Mouse (Mus musculus) kidney, postnatal 0 days (tissue): Measurements from ENCODE around the gene Lyrm4. TPM values are rescaled to one million over a fixed set of nuclear protein-coding genes. Genes with fewer than 3 reads are reported as not detected.

Experiments
- ATAC-seq: fragments of 200-750 bp; cut with Nextera tagmentation; replicated peaks from 2 replicates; pipeline ENCODE4 v1.8.0; 2017; ENCODE audit warnings: low read depth, moderate number of reproducible peaks, moderate TSS enrichment, moderate library complexity; ENCODE audit not compliant: low FRiP score
- DNase-seq: peaks from one replicate; pipeline ENCODE4 v3.0.0-alpha.2; 2016; ENCODE audit warnings: low spot score
- H3K27ac ChIP-seq: fragments of 300-500 bp; sonication (generic); 2 replicates; pipeline ENCODE4 v1.5.1; 2014; ENCODE audit warnings: mild to moderate bottlenecking
- H3K27me3 ChIP-seq: fragments of 300-500 bp; sonication (generic); 2 replicates; pipeline ENCODE4 v1.6.1; 2014; ENCODE audit warnings: low read length, mixed read lengths; ENCODE audit not compliant: insufficient read depth
- H3K36me3 ChIP-seq: fragments of 300-500 bp; sonication (generic); 2 replicates; pipeline ENCODE4 v1.6.1; 2014; ENCODE audit warnings: low read length, mixed read lengths; ENCODE audit not compliant: insufficient read depth
- H3K4me1 ChIP-seq: fragments of 300-500 bp; sonication (generic); replicated peaks from 2 replicates; pipeline ENCODE4 v1.6.1; 2014; ENCODE audit warnings: antibody characterized with exemption, low read length, mixed read lengths; ENCODE audit not compliant: insufficient read depth
- H3K4me2 ChIP-seq: fragments of 300-500 bp; sonication (generic); 2 replicates; pipeline ENCODE4 v1.6.1; 2014; ENCODE audit warnings: mild to moderate bottlenecking, low read length, moderate library complexity, mixed read lengths
- H3K4me3 ChIP-seq: fragments of 300-500 bp; sonication (generic); replicated peaks from 2 replicates; pipeline ENCODE4 v1.5.1; 2014; ENCODE audit warnings: low read depth, low read length
- H3K9ac ChIP-seq: fragments of 300-500 bp; sonication (generic); 2 replicates; pipeline ENCODE4 v1.6.1; 2014; ENCODE audit warnings: low read depth, low read length
- H3K9me3 ChIP-seq: fragments of 300-500 bp; sonication (generic); replicated peaks from 2 replicates; pipeline ENCODE4 v1.6.1; 2016; ENCODE audit warnings: low read length, inconsistent platforms, mixed read lengths
- CTCF ChIP-seq: IDR thresholded peaks from 2 replicates; pipeline ENCODE4 v1.5.1; 2016; ENCODE audit warnings: antibody characterized with exemption, low read depth, mild to moderate bottlenecking, moderate library complexity
- WGBS: fragments of 180-500 bp; shearing (Covaris S2); extraction: QIAGEN DNeasy Blood & Tissue Kit; methylation state at CpG from one replicate; pipeline ENCODE4 v1.1.7; 2014; 5-methylcytosine and 5-hydroxymethylcytosine counted together
- polyA plus RNA-seq: library from polyadenylated mRNA; unstranded; fragments of >200 nt; fragmentation: Nextera tagmentation; extraction: Ambion mirVana; gene quantifications from 2 replicates; pipeline ENCODE4 v1.2.1, GENCODE M21; 2015

Lyrm4 gene
- polyA plus RNA-seq, 1 experiment from 2014 or later: 36.0 TPM

- 79% methylated on average over 3 of the region's 3 CpGs for whole genome bisulfite sequencing
- Histone ChIP-seq H3K4me2 (no peak overlapping the region), H3K9me3 (no peaks in the 10 kb centered on the region), H3K27me3 (no peaks in the 10 kb centered on the region), H3K27ac (no peak overlapping the region), H3K4me3 (no peak overlapping the region), H3K36me3 (no peaks in the 10 kb centered on the region), H3K4me1 (no peaks in the 10 kb centered on the region), H3K9ac (no peak overlapping the region)
- no peak for ATAC-seq
- no peak for TF ChIP-seq CTCF
- DNase-seq: no peak
Observed at GRCm38 (mm10) chr13:35989329-35989728, 128.0 kb downstream of the Lyrm4 start.

GRCm38 (mm10) chr13:35982985-35983384 lies 134.3 kb downstream of the Lyrm4 start:
- Histone ChIP-seq H3K27me3 (no peaks in the 10 kb centered on the region), H3K9ac (no peak overlapping the region), H3K9me3 (no peaks in the 10 kb centered on the region), H3K4me3 (no peak overlapping the region), H3K4me1 (no peaks in the 10 kb centered on the region), H3K27ac (no peak overlapping the region), H3K4me2 (no peak overlapping the region), H3K36me3 (no peaks in the 10 kb centered on the region)
- DNase-seq: no peak
- TF ChIP-seq CTCF: no peak
- no peak for ATAC-seq
- 87% methylated on average over 6 of the region's 6 CpGs for WGBS

- ATAC-seq (no peak), DNase-seq (no peak)
- Histone ChIP-seq H3K27me3 (no peaks in the 10 kb centered on the region), H3K9ac (no peak overlapping the region), H3K27ac (no peak overlapping the region), H3K4me3 (no peak overlapping the region), H3K4me2 (no peak overlapping the region), H3K9me3 (no peaks in the 10 kb centered on the region), H3K36me3 (no peaks in the 10 kb centered on the region; the same call in 1 of the 2 replicates), H3K4me1 (no peaks in the 10 kb centered on the region)
- 86% methylated on average over 4 of the region's 4 CpGs for WGBS
- no peak for TF ChIP-seq CTCF
Observed at GRCm38 (mm10) chr13:35980471-35980870, 136.9 kb downstream of the Lyrm4 start.

GRCm38 (mm10) chr13:35976912-35977311 lies 140.4 kb downstream of the Lyrm4 start:
- no peaks in the 10 kb centered on the region for H3K27me3 ChIP-seq
- H3K36me3 ChIP-seq: no peaks in the 10 kb centered on the region; the same call in 1 of the 2 replicates
- H3K27ac ChIP-seq: no peak overlapping the region
- no peak overlapping the region for H3K9ac ChIP-seq
- H3K9me3 ChIP-seq: no peaks in the 10 kb centered on the region
- no peak overlapping the region for H3K4me3 ChIP-seq
- no peak for DNase-seq
- WGBS: 88% methylated on average over 7 of the region's 7 CpGs
- no peak overlapping the region for H3K4me2 ChIP-seq
- ATAC-seq: no peak
- TF ChIP-seq CTCF: no peak
- H3K4me1 ChIP-seq: no peaks in the 10 kb centered on the region

- WGBS: 34% methylated on average over 9 of the region's 9 CpGs
- ATAC-seq: no peak
- no peak for TF ChIP-seq CTCF
Observed at GRCm38 (mm10) chr13:35969829-35970228, 147.5 kb downstream of the Lyrm4 start.

GRCm38 (mm10) chr13:35969431-35969721 lies 147.9 kb downstream of the Lyrm4 start:
- Histone ChIP-seq H3K4me2 (peak overlapping the region; percentile 100), H3K9ac (peak overlapping the region; percentile 51; the same call in 1 of the 2 replicates), H3K36me3 (no peaks in the 10 kb centered on the region), H3K27ac (no peak overlapping the region), H3K9me3 (no peaks in the 10 kb centered on the region), H3K4me1 (0 out of 2 replicates have a peak, but pooled peaks cover 4% of the 10 kb centered on the region), H3K27me3 (0 out of 2 replicates have a peak, but pooled peaks cover 6% of the 10 kb centered on the region), H3K4me3 (peak overlapping the region; percentile 52)
- TF ChIP-seq CTCF: no peak
- WGBS: under 1% methylated on average over 18 of the region's 18 CpGs
- no peak for ATAC-seq
- peak; percentile 11 for DNase-seq

More at GRCm38 (mm10) chr13:35969829-35970228, 147.5 kb downstream of the Lyrm4 start:
- Histone ChIP-seq H3K4me3 (no peak overlapping the region), H3K9ac (no peak overlapping the region), H3K9me3 (no peaks in the 10 kb centered on the region), H3K36me3 (no peaks in the 10 kb centered on the region), H3K27me3 (0 out of 2 replicates have a peak, but pooled peaks cover 6% of the 10 kb centered on the region), H3K27ac (no peak overlapping the region), H3K4me2 (peak overlapping the region; percentile 100), H3K4me1 (0 out of 2 replicates have a peak, but pooled peaks cover 4% of the 10 kb centered on the region)
- DNase-seq: no peak
